Mouse (Mus musculus): Measurements from ENCODE around the gene Slc51a. TPM values are rescaled to one million over a fixed set of nuclear protein-coding genes. Genes with fewer than 3 reads are reported as not detected.

Gene Slc51a
- 0.34 and 0.53 TPM in 2 replicates for polyA plus RNA-seq (2014; fragmentation: Nextera tagmentation; extraction: Ambion mirVana)

DNA sequence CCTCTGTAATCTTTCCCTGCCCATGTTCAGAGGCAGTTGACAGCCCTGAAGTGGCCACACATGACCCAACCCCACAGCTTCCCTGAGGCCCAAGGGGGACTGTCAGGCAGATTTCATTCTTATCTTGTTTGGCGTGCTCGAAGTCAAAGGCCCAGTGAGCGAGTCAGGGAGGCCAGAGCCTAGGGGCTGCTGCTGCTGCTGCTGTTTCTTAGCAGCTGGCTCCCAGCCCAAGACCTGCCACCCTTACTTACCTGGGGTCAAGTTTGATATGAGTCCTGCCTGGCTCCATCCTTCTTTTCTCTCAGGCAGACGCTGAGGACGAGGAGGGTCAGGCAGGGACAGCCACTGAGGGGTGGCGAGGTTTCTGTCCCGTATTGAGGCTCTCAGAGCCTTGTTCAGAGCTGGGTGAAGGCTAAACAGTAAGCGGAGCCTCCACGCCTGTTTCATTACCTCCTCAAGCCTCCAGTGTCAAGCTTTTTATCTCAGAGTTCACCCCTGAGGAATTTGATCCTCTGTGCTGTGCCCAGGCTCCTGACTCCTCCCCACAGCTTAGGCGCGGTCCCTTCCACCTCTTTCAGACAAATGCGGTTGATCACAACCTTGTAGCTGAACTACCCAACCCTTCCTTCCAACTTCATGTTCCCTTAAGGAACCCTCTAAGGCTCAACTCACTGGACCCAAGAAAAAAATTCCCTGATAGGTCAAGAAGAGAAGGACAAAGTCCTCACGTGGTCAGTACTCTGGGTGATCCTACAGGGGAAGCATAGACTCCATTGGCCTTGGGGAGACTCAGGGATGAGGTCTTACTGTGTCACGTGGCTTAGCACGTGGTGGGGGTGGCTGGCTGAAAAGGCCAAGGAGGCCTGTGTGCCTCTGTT is at the start of gene Slc51a:
TSS of gene Slc51a (minus strand) at position 646 of the 878 bp plus-strand sequence.
- H3K4me1 ChIP-seq (ENCODE audit: control insufficient read depth, insufficient read depth, low read length): peaks cover 3% of the 10 kb centered on the region; the same call in 1 of the 2 replicates
- no peak within 1 kb of the TSS for H3K4me2 ChIP-seq (ENCODE audit: low read depth, low read length)
- no peaks in the 10 kb centered on the region for H3K36me3 ChIP-seq (replicated peaks; ENCODE audit: control insufficient read depth, insufficient read depth, low read depth, low read length)
- no peak within 1 kb of the TSS for H3K27ac ChIP-seq (replicated peaks; ENCODE audit: low read depth, low read length)
- ATAC-seq (replicated peaks; ENCODE audit: insufficient number of reproducible peaks, low FRiP score, low TSS enrichment, low read depth) (no peak), DNase-seq (ENCODE audit: low spot score) (no peak)
- no peak within 1 kb of the TSS for H3K4me3 ChIP-seq (ENCODE audit: low read depth, low read length)
- 51% methylated on average over 15 of the region's 15 CpGs for WGBS
- H3K9ac ChIP-seq (replicated peaks; ENCODE audit: low read length): no peak within 1 kb of the TSS
- H3K27me3 ChIP-seq (ENCODE audit: control insufficient read depth, insufficient read depth, low read length): no peaks in the 10 kb centered on the region
- H3K9me3 ChIP-seq (replicated peaks; ENCODE audit: control insufficient read depth, low read length): no peaks in the 10 kb centered on the region

DNA sequence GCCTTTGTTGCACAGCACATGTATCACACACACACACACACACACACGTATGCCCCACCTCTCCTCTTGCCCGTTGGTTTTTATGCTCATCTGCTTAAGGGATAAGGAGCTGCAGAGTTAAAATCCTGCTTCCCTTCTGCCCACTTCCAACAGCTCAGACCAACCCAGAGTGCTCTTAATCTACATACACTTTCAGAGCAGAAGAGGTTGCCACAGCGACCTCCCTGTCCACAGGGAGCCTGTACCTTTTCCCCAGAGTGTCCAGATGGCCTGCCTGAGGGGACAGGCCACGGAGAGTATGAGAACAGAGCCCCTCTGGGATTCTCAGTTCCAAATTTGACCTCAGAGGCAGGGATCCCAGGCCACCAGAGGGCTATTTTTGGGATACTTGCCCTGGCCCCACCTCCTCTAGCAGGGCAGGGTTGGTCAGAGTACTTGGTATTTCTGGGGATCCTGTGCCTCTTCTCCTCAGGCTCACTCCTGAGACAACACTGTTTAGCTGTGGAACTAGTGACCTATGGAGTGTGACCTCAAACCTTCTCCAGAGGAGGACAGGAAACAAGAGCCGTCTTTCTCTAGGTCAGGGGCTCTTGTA is 47.6 kb upstream of the Slc51a start:
- Histone ChIP-seq H3K4me2 (ENCODE audit: low read depth, low read length) (no peak overlapping the region), H3K4me3 (ENCODE audit: low read depth, low read length) (no peak overlapping the region), H3K4me1 (ENCODE audit: control insufficient read depth, insufficient read depth, low read length) (no peaks in the 10 kb centered on the region; the same call in 1 of the 2 replicates), H3K9me3 (replicated peaks; ENCODE audit: control insufficient read depth, low read length) (no peaks in the 10 kb centered on the region), H3K27me3 (ENCODE audit: control insufficient read depth, insufficient read depth, low read length) (no peaks in the 10 kb centered on the region), H3K9ac (replicated peaks; ENCODE audit: low read length) (no peak overlapping the region), H3K27ac (replicated peaks; ENCODE audit: low read depth, low read length) (no peak overlapping the region), H3K36me3 (replicated peaks; ENCODE audit: control insufficient read depth, insufficient read depth, low read depth, low read length) (no peaks in the 10 kb centered on the region)
- WGBS: 23% methylated on average over 5 of the region's 5 CpGs
- ATAC-seq (replicated peaks; ENCODE audit: insufficient number of reproducible peaks, low FRiP score, low TSS enrichment, low read depth) (no peak), DNase-seq (ENCODE audit: low spot score) (no peak)

- no peak for DNase-seq (ENCODE audit: low spot score)
- Histone ChIP-seq H3K36me3 (replicated peaks; ENCODE audit: control insufficient read depth, insufficient read depth, low read depth, low read length) (no peaks in the 10 kb centered on the region), H3K9ac (replicated peaks; ENCODE audit: low read length) (no peak overlapping the region), H3K4me1 (ENCODE audit: control insufficient read depth, insufficient read depth, low read length) (no peaks in the 10 kb centered on the region; the same call in 1 of the 2 replicates), H3K4me3 (ENCODE audit: low read depth, low read length) (no peak overlapping the region), H3K27me3 (ENCODE audit: control insufficient read depth, insufficient read depth, low read length) (no peaks in the 10 kb centered on the region), H3K4me2 (ENCODE audit: low read depth, low read length) (no peak overlapping the region), H3K9me3 (replicated peaks; ENCODE audit: control insufficient read depth, low read length) (no peaks in the 10 kb centered on the region), H3K27ac (replicated peaks; ENCODE audit: low read depth, low read length) (no peak overlapping the region)
- 41% methylated on average over 18 of the region's 18 CpGs for WGBS
- peak; percentile 67; the same call in 1 of the 2 replicates for ATAC-seq (replicated peaks; ENCODE audit: insufficient number of reproducible peaks, low FRiP score, low TSS enrichment, low read depth)
These were observed 45.5 kb upstream of the Slc51a start for GRCm38 (mm10) chr16:32532878-32533826.

GRCm38 (mm10) chr16:32526906-32527305 is 39.2 kb upstream of the Slc51a start:
- no peak overlapping the region for H3K9ac ChIP-seq (replicated peaks; ENCODE audit: low read length)
- no peaks in the 10 kb centered on the region for H3K36me3 ChIP-seq (replicated peaks; ENCODE audit: control insufficient read depth, insufficient read depth, low read depth, low read length)
- no peak overlapping the region for H3K27ac ChIP-seq (replicated peaks; ENCODE audit: low read depth, low read length)
- no peak overlapping the region for H3K4me3 ChIP-seq (ENCODE audit: low read depth, low read length)
- no peak for DNase-seq (ENCODE audit: low spot score)
- H3K9me3 ChIP-seq (replicated peaks; ENCODE audit: control insufficient read depth, low read length): no peaks in the 10 kb centered on the region
- ATAC-seq (replicated peaks; ENCODE audit: insufficient number of reproducible peaks, low FRiP score, low TSS enrichment, low read depth): no peak
- no peaks in the 10 kb centered on the region for H3K27me3 ChIP-seq (ENCODE audit: control insufficient read depth, insufficient read depth, low read length)
- WGBS: 54% methylated on average over 7 of the region's 7 CpGs
- H3K4me1 ChIP-seq (ENCODE audit: control insufficient read depth, insufficient read depth, low read length): no peaks in the 10 kb centered on the region
- H3K4me2 ChIP-seq (ENCODE audit: low read depth, low read length): no peak overlapping the region

DNA sequence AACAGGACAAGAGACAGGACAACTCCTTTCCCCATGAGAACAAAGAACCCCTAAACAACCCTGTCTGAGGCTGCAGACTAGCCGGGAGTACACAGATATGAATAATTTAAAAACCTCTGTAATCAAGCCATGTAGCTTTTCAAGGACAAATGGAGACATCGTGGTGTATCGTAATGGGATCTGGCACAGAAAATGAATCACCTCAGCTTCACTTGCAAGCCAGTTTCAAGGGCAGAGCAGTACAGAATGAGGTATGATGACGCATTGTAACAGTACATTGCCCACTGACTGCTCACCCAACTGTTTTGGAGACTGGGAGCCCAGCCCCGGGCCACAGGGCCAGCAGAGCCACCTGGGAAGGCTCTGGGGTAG is 36.6 kb upstream of the Slc51a start:
- H3K9me3 ChIP-seq (replicated peaks; ENCODE audit: control insufficient read depth, low read length): no peaks in the 10 kb centered on the region
- no peak overlapping the region for H3K9ac ChIP-seq (replicated peaks; ENCODE audit: low read length)
- no peaks in the 10 kb centered on the region for H3K27me3 ChIP-seq (ENCODE audit: control insufficient read depth, insufficient read depth, low read length)
- H3K36me3 ChIP-seq (replicated peaks; ENCODE audit: control insufficient read depth, insufficient read depth, low read depth, low read length): no peaks in the 10 kb centered on the region
- no peak overlapping the region for H3K4me2 ChIP-seq (ENCODE audit: low read depth, low read length)
- ATAC-seq (replicated peaks; ENCODE audit: insufficient number of reproducible peaks, low FRiP score, low TSS enrichment, low read depth) (no peak), DNase-seq (ENCODE audit: low spot score) (no peak)
- WGBS: 67% methylated on average over 5 of the region's 5 CpGs
- no peak overlapping the region for H3K4me3 ChIP-seq (ENCODE audit: low read depth, low read length)
- no peaks in the 10 kb centered on the region for H3K4me1 ChIP-seq (ENCODE audit: control insufficient read depth, insufficient read depth, low read length)
- H3K27ac ChIP-seq (replicated peaks; ENCODE audit: low read depth, low read length): no peak overlapping the region

DNA sequence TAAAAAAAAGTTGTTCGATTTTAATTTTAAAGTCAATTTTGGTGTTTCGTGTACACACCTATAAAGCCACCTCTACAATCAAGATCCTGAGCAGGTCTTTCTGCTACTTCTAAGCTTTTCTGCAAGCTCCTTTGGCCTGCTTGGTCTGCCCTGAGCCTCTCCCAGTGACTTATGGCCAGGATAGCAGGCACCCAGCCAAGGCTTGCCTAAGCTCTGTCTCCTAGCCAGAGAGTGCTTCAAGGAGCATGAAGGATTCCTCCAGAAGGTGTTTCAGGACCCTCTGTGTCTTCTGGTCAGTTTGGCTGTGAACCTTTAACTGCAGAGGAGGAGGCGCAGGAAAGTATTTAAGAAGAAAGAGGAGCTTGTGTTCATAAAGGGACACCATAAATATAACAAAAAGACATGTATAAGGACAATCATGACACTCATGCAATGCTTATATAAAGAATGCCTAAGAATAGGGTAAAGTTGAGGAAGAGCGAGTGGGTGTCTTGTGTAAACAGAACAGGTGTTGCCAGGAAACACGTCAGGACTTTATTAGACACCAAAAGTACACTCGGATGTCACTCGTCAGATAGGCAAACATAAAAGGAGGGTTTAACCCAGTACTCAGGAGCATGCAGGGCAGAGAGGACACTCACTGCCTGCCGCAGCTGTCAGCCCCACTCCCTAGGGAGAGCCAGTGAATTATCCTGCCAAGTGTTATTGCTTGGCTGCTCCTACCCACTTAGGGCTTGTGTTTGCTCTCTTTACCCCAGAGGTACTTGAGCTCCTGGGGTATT is 36.0 kb upstream of the Slc51a start:
- peak; percentile 70; the same call in 1 of the 2 replicates for ATAC-seq (replicated peaks; ENCODE audit: insufficient number of reproducible peaks, low FRiP score, low TSS enrichment, low read depth)
- no peak for DNase-seq (ENCODE audit: low spot score)

DNA sequence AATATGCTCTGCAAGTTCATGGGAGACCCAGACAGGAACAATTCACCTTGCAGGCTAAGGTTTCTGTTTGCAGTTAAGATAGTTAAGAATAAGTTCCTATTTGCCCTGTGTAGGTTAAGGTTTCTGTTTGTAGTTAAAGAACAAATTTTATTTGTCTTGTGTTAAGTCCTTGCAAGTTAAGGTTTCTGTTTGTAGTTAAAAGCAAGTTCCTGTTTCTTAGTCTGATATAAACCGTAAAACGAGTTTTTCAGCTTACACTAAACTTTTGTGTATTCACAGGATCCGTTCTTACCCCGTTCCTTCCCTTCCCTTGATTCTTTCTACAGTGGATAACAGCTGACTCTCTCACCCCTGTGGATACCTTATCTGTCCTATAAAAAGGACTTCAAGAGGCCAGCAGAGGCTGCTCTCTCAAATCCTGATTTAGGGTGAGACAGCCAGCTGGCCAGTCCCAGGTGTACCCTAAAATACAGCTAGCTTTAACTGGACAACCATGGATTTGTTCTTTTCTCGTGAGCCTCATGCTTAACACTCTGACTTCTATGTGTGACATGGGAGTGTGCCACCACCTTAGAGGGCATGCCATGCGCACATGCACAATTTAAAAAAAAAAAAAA is 35.0 kb upstream of the Slc51a start:
- Histone ChIP-seq H3K4me3 (ENCODE audit: low read depth, low read length) (no peak overlapping the region), H3K9ac (replicated peaks; ENCODE audit: low read length) (no peak overlapping the region), H3K4me1 (ENCODE audit: control insufficient read depth, insufficient read depth, low read length) (no peaks in the 10 kb centered on the region), H3K27me3 (ENCODE audit: control insufficient read depth, insufficient read depth, low read length) (no peaks in the 10 kb centered on the region), H3K36me3 (replicated peaks; ENCODE audit: control insufficient read depth, insufficient read depth, low read depth, low read length) (no peaks in the 10 kb centered on the region), H3K9me3 (replicated peaks; ENCODE audit: control insufficient read depth, low read length) (no peaks in the 10 kb centered on the region), H3K4me2 (ENCODE audit: low read depth, low read length) (no peak overlapping the region), H3K27ac (replicated peaks; ENCODE audit: low read depth, low read length) (no peak overlapping the region)
- DNase-seq (ENCODE audit: low spot score): no peak
- ATAC-seq (replicated peaks; ENCODE audit: insufficient number of reproducible peaks, low FRiP score, low TSS enrichment, low read depth): no peak
- 85% methylated on average over 6 of the region's 6 CpGs for WGBS

More for the DNA sequence above, 36.0 kb upstream of the Slc51a start:
- Histone ChIP-seq H3K4me1 (ENCODE audit: control insufficient read depth, insufficient read depth, low read length) (no peaks in the 10 kb centered on the region), H3K9ac (replicated peaks; ENCODE audit: low read length) (no peak overlapping the region), H3K27ac (replicated peaks; ENCODE audit: low read depth, low read length) (no peak overlapping the region), H3K36me3 (replicated peaks; ENCODE audit: control insufficient read depth, insufficient read depth, low read depth, low read length) (no peaks in the 10 kb centered on the region), H3K4me3 (ENCODE audit: low read depth, low read length) (no peak overlapping the region), H3K4me2 (ENCODE audit: low read depth, low read length) (no peak overlapping the region), H3K9me3 (replicated peaks; ENCODE audit: control insufficient read depth, low read length) (no peaks in the 10 kb centered on the region), H3K27me3 (ENCODE audit: control insufficient read depth, insufficient read depth, low read length) (no peaks in the 10 kb centered on the region)
- 66% methylated on average over 8 of the region's 8 CpGs for WGBS

Measured in embryonic facial prominence, embryonic 11.5 days (tissue).